Mouse (Mus musculus): ENCODE data around the gene Prr12. TPM values are rescaled to one million over a fixed set of nuclear protein-coding genes. Genes with fewer than 3 reads are reported as not detected.
A peak's percentile ranks its signal among the peaks of the same experiment; 100 is the strongest.

Gene Prr12
- polyA plus RNA-seq, 1 experiment from 2014 or later: 5.6 TPM

GRCm38 (mm10) chr7:45073171-45073707 lies 20.6 kb upstream of the Prr12 start:
- no peak for ATAC-seq (replicated peaks; ENCODE audit: extremely low read depth, insufficient read depth, low FRiP score)
- Histone ChIP-seq H3K9me3 (replicated peaks; ENCODE audit: control insufficient read depth, low read length) (no peaks in the 10 kb centered on the region), H3K27ac (ENCODE audit: low read length) (no peak overlapping the region), H3K9ac (ENCODE audit: low read length) (no peak overlapping the region), H3K4me2 (ENCODE audit: low read depth, low read length) (no peak overlapping the region), H3K36me3 (ENCODE audit: control insufficient read depth, insufficient read depth) (peaks cover 22% of the 10 kb centered on the region), H3K27me3 (ENCODE audit: control insufficient read depth, insufficient read depth, low read length) (no peaks in the 10 kb centered on the region), H3K4me1 (ENCODE audit: control insufficient read depth, insufficient read depth, low read length) (peaks cover 15% of the 10 kb centered on the region), H3K4me3 (ENCODE audit: low read length) (no peak overlapping the region)
- 63% methylated on average over 7 of the region's 7 CpGs for WGBS

- 90% methylated on average over 2 of the region's 2 CpGs for WGBS
- Histone ChIP-seq H3K4me1 (ENCODE audit: control insufficient read depth, insufficient read depth, low read length) (peaks cover 15% of the 10 kb centered on the region), H3K27me3 (ENCODE audit: control insufficient read depth, insufficient read depth, low read length) (no peaks in the 10 kb centered on the region), H3K9me3 (replicated peaks; ENCODE audit: control insufficient read depth, low read length) (no peaks in the 10 kb centered on the region; the same call in 1 of the 2 replicates), H3K4me2 (ENCODE audit: low read depth, low read length) (no peak overlapping the region), H3K36me3 (ENCODE audit: control insufficient read depth, insufficient read depth) (peaks cover 15% of the 10 kb centered on the region), H3K4me3 (ENCODE audit: low read length) (no peak overlapping the region), H3K9ac (ENCODE audit: low read length) (no peak overlapping the region), H3K27ac (ENCODE audit: low read length) (no peak overlapping the region)
- no peak for ATAC-seq (replicated peaks; ENCODE audit: extremely low read depth, insufficient read depth, low FRiP score)
These were observed 19.5 kb upstream of the Prr12 start for GRCm38 (mm10) chr7:45072230-45072629.

- Histone ChIP-seq H3K4me2 (ENCODE audit: low read depth, low read length) (no peak overlapping the region), H3K27me3 (ENCODE audit: control insufficient read depth, insufficient read depth, low read length) (no peaks in the 10 kb centered on the region), H3K36me3 (ENCODE audit: control insufficient read depth, insufficient read depth) (no peaks in the 10 kb centered on the region; the same call in 1 of the 2 replicates), H3K4me1 (ENCODE audit: control insufficient read depth, insufficient read depth, low read length) (peaks cover under 1% of the 10 kb centered on the region; the same call in 1 of the 2 replicates), H3K9ac (ENCODE audit: low read length) (no peak overlapping the region), H3K9me3 (replicated peaks; ENCODE audit: control insufficient read depth, low read length) (no peaks in the 10 kb centered on the region; the same call in 1 of the 2 replicates), H3K4me3 (ENCODE audit: low read length) (no peak overlapping the region), H3K27ac (ENCODE audit: low read length) (no peak overlapping the region)
- no peak for ATAC-seq (replicated peaks; ENCODE audit: extremely low read depth, insufficient read depth, low FRiP score)
- whole genome bisulfite sequencing: 59% methylated on average over 2 of the region's 2 CpGs
These were observed 17.0 kb upstream of the Prr12 start for GRCm38 (mm10) chr7:45069671-45070070.

- Histone ChIP-seq H3K4me1 (ENCODE audit: control insufficient read depth, insufficient read depth, low read length) (peaks cover 9% of the 10 kb centered on the region), H3K27me3 (ENCODE audit: control insufficient read depth, insufficient read depth, low read length) (no peaks in the 10 kb centered on the region), H3K4me2 (ENCODE audit: low read depth, low read length) (no peak overlapping the region), H3K9me3 (replicated peaks; ENCODE audit: control insufficient read depth, low read length) (no peaks in the 10 kb centered on the region; the same call in 1 of the 2 replicates), H3K9ac (ENCODE audit: low read length) (no peak overlapping the region), H3K36me3 (ENCODE audit: control insufficient read depth, insufficient read depth) (no peaks in the 10 kb centered on the region), H3K27ac (ENCODE audit: low read length) (no peak overlapping the region), H3K4me3 (ENCODE audit: low read length) (no peak overlapping the region)
- ATAC-seq (replicated peaks; ENCODE audit: extremely low read depth, insufficient read depth, low FRiP score): no peak
- WGBS: 30% methylated on average over 5 of the region's 5 CpGs
These were observed 15.3 kb upstream of the Prr12 start for GRCm38 (mm10) chr7:45068000-45068318.

- no peak overlapping the region for H3K4me3 ChIP-seq (ENCODE audit: low read length)
- no peaks in the 10 kb centered on the region for H3K36me3 ChIP-seq (ENCODE audit: control insufficient read depth, insufficient read depth)
- no peaks in the 10 kb centered on the region for H3K27me3 ChIP-seq (ENCODE audit: control insufficient read depth, insufficient read depth, low read length)
- 77% methylated on average over 4 of the region's 4 CpGs for WGBS
- H3K4me1 ChIP-seq (ENCODE audit: control insufficient read depth, insufficient read depth, low read length): peaks cover 9% of the 10 kb centered on the region
- no peaks in the 10 kb centered on the region; the same call in 1 of the 2 replicates for H3K9me3 ChIP-seq (replicated peaks; ENCODE audit: control insufficient read depth, low read length)
- ATAC-seq (replicated peaks; ENCODE audit: extremely low read depth, insufficient read depth, low FRiP score): no peak
- no peak overlapping the region for H3K4me2 ChIP-seq (ENCODE audit: low read depth, low read length)
- H3K9ac ChIP-seq (ENCODE audit: low read length): no peak overlapping the region
- H3K27ac ChIP-seq (ENCODE audit: low read length): no peak overlapping the region
These were observed 14.7 kb upstream of the Prr12 start for GRCm38 (mm10) chr7:45067190-45067999.

- Histone ChIP-seq H3K9me3 (replicated peaks; ENCODE audit: control insufficient read depth, low read length) (no peaks in the 10 kb centered on the region), H3K4me2 (ENCODE audit: low read depth, low read length) (peak within 1 kb of the TSS; percentile 68), H3K4me3 (ENCODE audit: low read length) (peak within 1 kb of the TSS; percentile 65), H3K27ac (ENCODE audit: low read length) (peak within 1 kb of the TSS; percentile 87), H3K27me3 (ENCODE audit: control insufficient read depth, insufficient read depth, low read length) (no peaks in the 10 kb centered on the region), H3K36me3 (ENCODE audit: control insufficient read depth, insufficient read depth) (no peaks in the 10 kb centered on the region), H3K4me1 (ENCODE audit: control insufficient read depth, insufficient read depth, low read length) (peaks cover 15% of the 10 kb centered on the region), H3K9ac (ENCODE audit: low read length) (peak within 1 kb of the TSS; percentile 73)
- peak; percentile 90 for ATAC-seq (replicated peaks; ENCODE audit: extremely low read depth, insufficient read depth, low FRiP score)
- WGBS: under 1% methylated on average over 31 of the region's 31 CpGs
These were observed 9.7 kb upstream of the Prr12 start, which contains the start of the genes Nosip and Prrg2 for GRCm38 (mm10) chr7:45062239-45062835. Nosip (plus strand) TSS chr7:45062429. Prrg2 (minus strand) TSS chr7:45062677.

- 19% methylated on average over 11 of the region's 11 CpGs for WGBS
- H3K4me1 ChIP-seq (ENCODE audit: control insufficient read depth, insufficient read depth, low read length): peaks cover 15% of the 10 kb centered on the region
- H3K4me3 ChIP-seq (ENCODE audit: low read length): peak overlapping the region; percentile 65
- H3K27me3 ChIP-seq (ENCODE audit: control insufficient read depth, insufficient read depth, low read length): no peaks in the 10 kb centered on the region
- no peak for ATAC-seq (replicated peaks; ENCODE audit: extremely low read depth, insufficient read depth, low FRiP score)
- H3K9ac ChIP-seq (ENCODE audit: low read length): peak overlapping the region; percentile 73
- H3K36me3 ChIP-seq (ENCODE audit: control insufficient read depth, insufficient read depth): no peaks in the 10 kb centered on the region
- peak overlapping the region; percentile 87 for H3K27ac ChIP-seq (ENCODE audit: low read length)
- H3K4me2 ChIP-seq (ENCODE audit: low read depth, low read length): peak overlapping the region; percentile 68
- no peaks in the 10 kb centered on the region for H3K9me3 ChIP-seq (replicated peaks; ENCODE audit: control insufficient read depth, low read length)
These were observed 8.9 kb upstream of the Prr12 start for GRCm38 (mm10) chr7:45061532-45062075.

GRCm38 (mm10) chr7:45060632-45061122 lies 8.0 kb upstream of the Prr12 start:
- H3K9me3 ChIP-seq (replicated peaks; ENCODE audit: control insufficient read depth, low read length): no peaks in the 10 kb centered on the region
- H3K4me1 ChIP-seq (ENCODE audit: control insufficient read depth, insufficient read depth, low read length): peaks cover 15% of the 10 kb centered on the region
- no peak overlapping the region for H3K27ac ChIP-seq (ENCODE audit: low read length)
- no peak for ATAC-seq (replicated peaks; ENCODE audit: extremely low read depth, insufficient read depth, low FRiP score)
- no peak overlapping the region for H3K9ac ChIP-seq (ENCODE audit: low read length)
- WGBS: 77% methylated on average over 6 of the region's 6 CpGs
- no peaks in the 10 kb centered on the region for H3K36me3 ChIP-seq (ENCODE audit: control insufficient read depth, insufficient read depth)
- H3K4me2 ChIP-seq (ENCODE audit: low read depth, low read length): no peak overlapping the region
- no peak overlapping the region for H3K4me3 ChIP-seq (ENCODE audit: low read length)
- no peaks in the 10 kb centered on the region for H3K27me3 ChIP-seq (ENCODE audit: control insufficient read depth, insufficient read depth, low read length)

All from heart, embryonic 16.5 days (tissue).